Mouse (Mus musculus): ENCODE results near the gene Padi6. TPM values are rescaled to one million over a fixed set of nuclear protein-coding genes. Genes with fewer than 3 reads are reported as not detected.

The Padi6 gene
- not detected in 2 replicates for polyA plus RNA-seq (2012)

DNA sequence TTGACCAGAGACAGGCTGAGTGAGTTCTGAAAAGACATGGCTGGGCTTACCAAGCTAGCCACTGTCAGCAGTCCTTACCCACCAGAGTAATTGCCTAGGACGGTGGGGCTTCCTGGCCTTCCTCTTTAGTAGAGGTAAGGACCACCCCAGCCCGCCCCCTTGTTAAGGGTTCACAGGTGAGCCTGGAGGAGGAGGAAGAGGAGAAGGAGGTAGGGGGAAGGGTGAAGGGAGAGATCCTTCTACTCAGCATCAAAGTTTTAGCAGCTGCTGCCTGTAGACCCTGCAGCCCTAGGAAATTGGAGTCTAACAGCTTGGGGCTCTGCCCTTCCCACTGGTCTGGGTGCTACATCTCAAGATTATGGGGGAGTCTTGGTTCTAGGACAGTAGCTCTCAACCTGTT is at the start of gene Padi6:
Gene Padi6 (minus strand): TSS at position 101 of the 400 bp plus-strand sequence.
- H3K4me1 ChIP-seq (ENCODE audit: control insufficient read depth) = no peaks in the 10 kb centered on the region; the same call in 1 of the 2 replicates
- H3K27me3 ChIP-seq (ENCODE audit: control insufficient read depth) = peaks cover 7% of the 10 kb centered on the region
- H3K4me3 ChIP-seq (replicated peaks) = no peak within 1 kb of the TSS
- H3K9me3 ChIP-seq (ENCODE audit: control insufficient read depth, low read length) = no peaks in the 10 kb centered on the region
- no peaks in the 10 kb centered on the region for H3K36me3 ChIP-seq (ENCODE audit: control insufficient read depth)
- TF ChIP-seq TAL1 (IDR thresholded peaks at IDR 0.05; ENCODE audit: low read length) (no peak), GATA1 (IDR thresholded peaks at IDR 0.05; ENCODE audit: low read length) (no peak)

GRCm38 (mm10) chr4:140791071-140791470 is 48.6 kb upstream of the Padi6 start:
- no peaks in the 10 kb centered on the region for H3K27me3 ChIP-seq (ENCODE audit: control insufficient read depth)
- H3K36me3 ChIP-seq (ENCODE audit: control insufficient read depth) = no peaks in the 10 kb centered on the region
- H3K4me1 ChIP-seq (ENCODE audit: control insufficient read depth) = no peaks in the 10 kb centered on the region
- TF ChIP-seq GATA1 (IDR thresholded peaks at IDR 0.05; ENCODE audit: low read length) (no peak), TAL1 (IDR thresholded peaks at IDR 0.05; ENCODE audit: low read length) (no peak)
- H3K4me3 ChIP-seq (replicated peaks) = no peak overlapping the region
- peaks cover 10% of the 10 kb centered on the region for H3K9me3 ChIP-seq (ENCODE audit: control insufficient read depth, low read length)

DNA sequence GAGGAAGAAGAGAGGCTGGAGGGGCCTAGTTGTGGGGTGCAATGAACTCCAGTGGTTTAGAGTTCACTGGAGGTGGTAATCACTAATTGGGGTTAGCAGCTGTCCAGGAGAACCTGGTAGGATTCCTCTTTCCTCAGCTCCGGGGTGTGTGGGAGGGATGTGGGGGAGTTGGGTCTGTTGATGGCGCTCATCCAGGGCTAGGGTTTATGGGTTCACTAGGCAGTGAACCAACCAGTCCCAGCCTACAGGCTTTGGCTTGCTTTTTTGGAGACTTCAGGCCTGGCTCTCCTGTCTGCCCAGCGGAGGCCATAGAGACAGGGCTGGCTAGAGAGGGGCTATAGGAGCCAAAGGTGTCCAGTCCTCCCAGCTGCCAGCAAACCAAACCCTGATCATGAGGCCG is 47.5 kb upstream of the Padi6 start:
- H3K9me3 ChIP-seq (ENCODE audit: control insufficient read depth, low read length) = peaks cover 10% of the 10 kb centered on the region

GRCm38 (mm10) chr4:140788983-140789382 is 46.5 kb upstream of the Padi6 start:
- no peak overlapping the region for H3K4me3 ChIP-seq (replicated peaks)
- no peak for TF ChIP-seq TAL1 (IDR thresholded peaks at IDR 0.05; ENCODE audit: low read length)
- no peak for TF ChIP-seq GATA1 (IDR thresholded peaks at IDR 0.05; ENCODE audit: low read length)

More for the DNA sequence above, 47.5 kb upstream of the Padi6 start:
- Histone ChIP-seq H3K27me3 (ENCODE audit: control insufficient read depth) (no peaks in the 10 kb centered on the region), H3K4me1 (ENCODE audit: control insufficient read depth) (no peaks in the 10 kb centered on the region), H3K4me3 (replicated peaks) (no peak overlapping the region), H3K36me3 (ENCODE audit: control insufficient read depth) (no peaks in the 10 kb centered on the region)
- TF ChIP-seq TAL1 (IDR thresholded peaks at IDR 0.05; ENCODE audit: low read length) (no peak), GATA1 (IDR thresholded peaks at IDR 0.05; ENCODE audit: low read length) (no peak)

GRCm38 (mm10) chr4:140788264-140788663 is 45.8 kb upstream of the Padi6 start:
- no peak overlapping the region for H3K4me3 ChIP-seq (replicated peaks)
- no peaks in the 10 kb centered on the region for H3K27me3 ChIP-seq (ENCODE audit: control insufficient read depth)
- no peaks in the 10 kb centered on the region for H3K4me1 ChIP-seq (ENCODE audit: control insufficient read depth)
- TF ChIP-seq GATA1 (IDR thresholded peaks at IDR 0.05; ENCODE audit: low read length) (no peak), TAL1 (IDR thresholded peaks at IDR 0.05; ENCODE audit: low read length) (no peak)
- no peaks in the 10 kb centered on the region for H3K36me3 ChIP-seq (ENCODE audit: control insufficient read depth)
- peaks cover 15% of the 10 kb centered on the region for H3K9me3 ChIP-seq (ENCODE audit: control insufficient read depth, low read length)

More at GRCm38 (mm10) chr4:140788983-140789382, 46.5 kb upstream of the Padi6 start:
- Histone ChIP-seq H3K36me3 (ENCODE audit: control insufficient read depth) (no peaks in the 10 kb centered on the region), H3K27me3 (ENCODE audit: control insufficient read depth) (no peaks in the 10 kb centered on the region), H3K4me1 (ENCODE audit: control insufficient read depth) (no peaks in the 10 kb centered on the region), H3K9me3 (ENCODE audit: control insufficient read depth, low read length) (peaks cover 15% of the 10 kb centered on the region)

DNA sequence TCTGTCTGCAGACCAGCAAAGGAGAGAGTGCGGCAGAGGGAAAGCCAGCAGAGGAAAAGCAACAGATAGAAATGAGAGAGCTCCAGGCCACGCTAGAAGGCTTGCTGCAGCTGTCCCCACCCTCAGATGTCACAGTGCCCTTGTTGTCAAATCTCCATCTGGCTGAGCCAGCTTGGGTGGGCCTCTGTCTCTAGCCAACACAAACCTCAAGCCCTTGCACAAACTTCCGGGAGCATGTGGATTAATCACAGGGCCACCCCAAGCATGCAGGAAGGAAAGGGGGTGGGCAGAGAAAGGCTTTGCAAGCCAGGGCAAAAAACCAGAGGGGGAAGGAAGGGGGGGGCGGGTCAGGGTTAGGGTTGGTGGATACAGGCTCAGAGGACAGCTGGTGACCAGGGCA is 45.0 kb upstream of the Padi6 start:
- TF ChIP-seq TAL1 (IDR thresholded peaks at IDR 0.05; ENCODE audit: low read length) = no peak
- no peak for TF ChIP-seq GATA1 (IDR thresholded peaks at IDR 0.05; ENCODE audit: low read length)
- Histone ChIP-seq H3K27me3 (ENCODE audit: control insufficient read depth) (no peaks in the 10 kb centered on the region), H3K9me3 (ENCODE audit: control insufficient read depth, low read length) (peaks cover 17% of the 10 kb centered on the region), H3K36me3 (ENCODE audit: control insufficient read depth) (no peaks in the 10 kb centered on the region), H3K4me1 (ENCODE audit: control insufficient read depth) (no peaks in the 10 kb centered on the region), H3K4me3 (replicated peaks) (no peak overlapping the region)

DNA sequence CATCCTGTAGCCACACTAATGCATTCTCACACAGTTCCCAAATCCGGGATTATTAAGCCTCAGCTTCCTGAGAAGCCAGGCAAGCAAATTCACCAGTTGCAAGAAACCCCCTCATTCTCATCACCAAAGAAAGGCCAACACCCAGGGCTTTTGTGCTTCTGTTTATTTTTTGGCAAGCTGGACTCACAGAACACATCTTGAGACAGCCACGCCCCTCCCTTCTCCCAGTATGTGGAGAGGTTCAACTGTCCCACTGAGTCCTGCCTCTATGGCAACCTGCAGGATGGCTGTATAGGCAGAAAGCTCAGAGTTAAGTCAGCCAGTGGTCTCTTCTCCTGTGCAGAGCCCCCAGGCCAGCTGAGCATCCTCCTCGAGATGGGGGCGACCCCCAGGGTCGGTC is 42.8 kb upstream of the Padi6 start:
- no peak overlapping the region for H3K4me3 ChIP-seq (replicated peaks)
- peaks cover 17% of the 10 kb centered on the region for H3K9me3 ChIP-seq (ENCODE audit: control insufficient read depth, low read length)
- TF ChIP-seq GATA1 (IDR thresholded peaks at IDR 0.05; ENCODE audit: low read length) (no peak), TAL1 (IDR thresholded peaks at IDR 0.05; ENCODE audit: low read length) (no peak)
- H3K4me1 ChIP-seq (ENCODE audit: control insufficient read depth) = no peaks in the 10 kb centered on the region
- no peaks in the 10 kb centered on the region for H3K27me3 ChIP-seq (ENCODE audit: control insufficient read depth)
- no peaks in the 10 kb centered on the region for H3K36me3 ChIP-seq (ENCODE audit: control insufficient read depth)

DNA sequence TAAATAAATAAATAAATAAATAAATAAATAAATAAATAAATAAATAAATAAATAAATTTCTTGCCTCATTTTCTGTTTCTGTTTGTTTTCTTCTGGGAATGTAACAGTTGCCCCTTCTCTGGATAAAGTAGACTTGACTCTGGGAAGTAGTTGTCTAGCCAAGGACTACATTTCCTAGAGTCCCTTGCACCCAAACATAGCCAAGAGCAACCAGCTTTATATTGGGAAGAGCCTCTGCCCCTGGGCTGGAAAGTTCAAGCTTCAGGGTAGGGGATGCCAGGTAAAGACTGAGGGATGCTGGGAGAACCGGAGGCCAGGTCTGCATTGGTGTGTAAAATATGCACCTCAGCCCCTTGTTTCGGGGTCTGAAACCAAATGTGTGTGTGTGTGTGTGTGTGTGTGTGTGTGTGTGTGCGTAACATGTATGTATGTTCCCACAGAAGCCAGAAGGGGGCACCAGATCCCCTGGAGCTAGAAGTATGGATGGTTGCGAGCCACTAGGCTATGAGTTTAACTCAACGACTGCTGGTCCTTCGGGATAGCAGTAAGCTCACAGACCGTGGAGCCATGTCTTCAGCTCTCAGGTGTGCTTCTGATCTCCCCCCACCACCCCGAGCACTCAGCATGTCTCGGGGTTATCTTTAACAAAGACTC is 42.0 kb upstream of the Padi6 start:
- Histone ChIP-seq H3K4me1 (ENCODE audit: control insufficient read depth) (no peaks in the 10 kb centered on the region), H3K27me3 (ENCODE audit: control insufficient read depth) (no peaks in the 10 kb centered on the region), H3K9me3 (ENCODE audit: control insufficient read depth, low read length) (peaks cover 17% of the 10 kb centered on the region), H3K36me3 (ENCODE audit: control insufficient read depth) (no peaks in the 10 kb centered on the region), H3K4me3 (replicated peaks) (no peak overlapping the region)
- TF ChIP-seq GATA1 (IDR thresholded peaks at IDR 0.05; ENCODE audit: low read length) (no peak), TAL1 (IDR thresholded peaks at IDR 0.05; ENCODE audit: low read length) (no peak)

- no peak for TF ChIP-seq TAL1 (IDR thresholded peaks at IDR 0.05; ENCODE audit: low read length)
- TF ChIP-seq GATA1 (IDR thresholded peaks at IDR 0.05; ENCODE audit: low read length) = no peak
- H3K36me3 ChIP-seq (ENCODE audit: control insufficient read depth) = no peaks in the 10 kb centered on the region
- peaks cover 17% of the 10 kb centered on the region for H3K9me3 ChIP-seq (ENCODE audit: control insufficient read depth, low read length)
- no peak overlapping the region for H3K4me3 ChIP-seq (replicated peaks)
- H3K4me1 ChIP-seq (ENCODE audit: control insufficient read depth) = no peaks in the 10 kb centered on the region
- no peaks in the 10 kb centered on the region for H3K27me3 ChIP-seq (ENCODE audit: control insufficient read depth)
Measured at GRCm38 (mm10) chr4:140782821-140783220, 40.4 kb upstream of the Padi6 start.

DNA sequence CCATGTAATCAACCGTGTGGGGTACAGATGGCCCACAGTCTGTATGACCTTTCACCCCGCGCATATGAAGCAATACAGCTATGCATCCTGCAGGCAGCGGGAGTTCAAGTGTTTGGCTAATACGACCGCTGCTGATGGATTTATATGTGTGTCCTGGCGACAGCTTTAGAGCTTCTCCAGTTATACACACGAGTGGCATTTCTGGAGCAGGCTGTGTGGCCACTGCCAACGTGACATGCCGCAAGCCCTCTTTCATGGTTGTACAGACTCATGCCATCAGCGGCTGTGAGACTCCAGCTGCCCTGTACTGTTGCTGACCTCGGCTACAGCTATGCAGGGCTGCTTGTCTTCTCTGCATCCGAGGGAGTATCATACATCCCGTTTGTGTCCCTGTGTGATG is 38.1 kb upstream of the Padi6 start:
- H3K9me3 ChIP-seq (ENCODE audit: control insufficient read depth, low read length) = peaks cover 7% of the 10 kb centered on the region
- no peak overlapping the region for H3K4me3 ChIP-seq (replicated peaks)
- no peaks in the 10 kb centered on the region for H3K36me3 ChIP-seq (ENCODE audit: control insufficient read depth)
- no peak for TF ChIP-seq GATA1 (IDR thresholded peaks at IDR 0.05; ENCODE audit: low read length)
- TF ChIP-seq TAL1 (IDR thresholded peaks at IDR 0.05; ENCODE audit: low read length) = no peak
- no peaks in the 10 kb centered on the region for H3K4me1 ChIP-seq (ENCODE audit: control insufficient read depth)
- no peaks in the 10 kb centered on the region for H3K27me3 ChIP-seq (ENCODE audit: control insufficient read depth)

Measured in erythroblast, embryonic 14.5 days (primary cell).